Mouse (Mus musculus): Measurements from ENCODE around the gene Emilin2. TPM values are rescaled to one million over a fixed set of nuclear protein-coding genes. Genes with fewer than 3 reads are reported as not detected.

The Emilin2 gene
- total RNA-seq, 4 experiments from 2014 or later, result 2.6 to 5.2 (median 3.7) TPM

DNA sequence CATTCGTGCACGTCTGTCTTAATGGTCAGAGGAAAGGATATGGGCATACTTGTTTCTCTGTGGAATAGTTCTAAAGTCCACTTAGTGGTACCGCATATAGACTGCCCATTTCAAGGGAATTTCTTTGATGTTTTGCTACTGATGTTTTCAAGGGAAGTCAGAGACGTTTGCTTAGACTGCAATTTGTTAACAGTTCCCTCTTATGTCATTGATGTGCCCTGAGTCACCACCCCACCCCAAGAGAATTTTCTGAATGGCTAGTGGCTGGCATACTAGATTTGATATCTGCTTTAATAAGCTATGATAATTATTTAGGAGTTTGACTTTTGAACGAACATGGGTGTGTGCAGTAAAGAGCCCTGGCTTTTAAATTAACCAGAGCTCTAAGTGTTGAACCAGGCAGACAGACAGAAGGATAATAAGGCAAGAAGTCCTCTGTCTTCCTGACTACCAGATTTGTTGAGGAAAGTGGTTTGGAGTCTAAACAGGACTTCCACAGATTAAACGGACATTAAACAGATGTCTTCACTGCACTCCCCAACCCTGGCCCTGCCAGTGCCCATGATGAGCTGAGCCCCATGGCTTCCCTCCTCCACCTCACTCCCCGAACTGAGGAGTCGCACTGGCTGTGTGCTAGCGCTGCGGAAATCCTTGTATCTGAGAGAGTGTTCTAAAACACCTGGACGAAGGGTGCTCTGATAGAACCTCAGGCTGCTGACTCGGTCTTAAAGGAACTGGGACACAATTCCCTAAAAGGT lies 105.5 kb downstream of the Emilin2 start:
- no peak for DNase-seq (ENCODE audit: low spot score in 2 of 2)

DNA sequence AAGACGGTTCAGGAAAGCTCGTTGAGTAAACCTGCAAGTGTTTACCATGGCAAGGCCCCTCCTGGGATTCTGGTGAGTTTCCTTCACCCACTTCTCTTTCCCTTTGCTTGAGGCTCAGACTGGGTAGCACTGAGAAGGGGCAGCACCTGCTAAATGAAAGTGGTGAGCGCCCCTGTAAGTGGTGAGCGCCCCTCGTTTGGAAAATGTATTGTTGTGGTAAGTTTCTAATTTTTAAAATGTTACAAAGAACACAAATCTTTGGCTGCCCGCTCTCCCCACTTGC lies 107.0 kb downstream of the Emilin2 start:
- no peak for DNase-seq (ENCODE audit: low spot score in 2 of 2)

DNA sequence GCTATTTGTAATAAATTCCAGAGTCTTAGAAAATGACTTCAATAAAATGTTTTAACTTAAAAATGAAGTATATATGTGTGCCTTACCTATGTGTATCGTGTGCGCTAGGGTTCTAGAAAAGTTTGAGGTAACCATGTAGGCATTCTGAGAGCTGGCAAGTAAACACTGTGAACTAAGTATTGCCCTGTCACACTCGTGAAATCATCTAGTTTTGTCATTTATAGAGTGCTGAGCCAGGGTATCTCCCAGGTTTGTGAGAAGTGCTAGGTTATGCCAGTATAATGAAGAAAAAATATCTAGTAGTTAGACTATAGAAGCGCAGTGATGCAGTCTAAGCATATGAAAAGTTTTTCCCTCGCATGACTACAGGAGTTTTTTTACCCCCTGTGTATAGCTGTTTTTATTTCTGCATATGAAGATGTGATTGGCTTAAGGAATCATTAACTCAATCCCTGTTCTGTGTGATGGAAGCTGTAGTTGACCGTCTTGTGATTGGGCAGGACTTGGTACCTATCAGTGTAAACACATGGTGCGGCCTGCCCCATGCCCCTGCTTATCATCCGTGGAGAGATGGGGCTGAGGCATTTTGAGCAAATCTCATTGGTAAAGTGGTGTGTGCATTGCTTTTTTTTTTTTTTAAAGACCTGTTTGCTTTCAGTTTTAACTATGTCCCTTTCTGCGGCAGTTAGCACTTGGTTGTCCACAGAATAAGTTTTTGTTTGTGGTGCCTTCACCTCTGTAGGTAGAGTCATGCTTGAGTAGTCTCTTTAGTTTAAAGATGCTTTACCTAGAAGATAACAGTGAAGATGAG lies 107.6 kb downstream of the Emilin2 start:
- no peak for DNase-seq (ENCODE audit: low spot score in 2 of 2)

Other genes with a start within 250 kb of the Emilin2 start
- gene Lpin2, start 129.4 kb downstream of the Emilin2 start, total RNA-seq (2022), result 10 to 100 TPM; 72.6 to 86.2 (median 78.6) TPM
- 1 to 10 TPM; 2.3 to 4.0 (median 2.7) TPM for gene Gm4707, start 147.9 kb upstream of the Emilin2 start, total RNA-seq (2022)
- 10 to 100 TPM; 26.7 to 32.3 (median 29.8) TPM for gene Smchd1, start 163.4 kb upstream of the Emilin2 start, total RNA-seq (2022)
- gene Ndc80, start 214.9 kb upstream of the Emilin2 start, total RNA-seq (2022), result under 1 TPM; 0.37 to 0.82 (median 0.44) TPM
- 1 to 10 TPM; 2.7 to 3.8 (median 2.8) TPM for gene Spdya, start 240.1 kb upstream of the Emilin2 start, total RNA-seq (2022)

Measured in left cerebral cortex, adult 8-10 months (tissue).